Mouse (Mus musculus) spleen, adult 2 months (tissue): Measurements from ENCODE around the gene Fgf12. TPM values are rescaled to one million over a fixed set of nuclear protein-coding genes. Genes with fewer than 3 reads are reported as not detected.

Experiments used
- DNase-seq, 2 experiments: peaks; one replicate each; pipeline versions ENCODE4 v3.0.0 to v3.0.0-alpha.2; 2012 to 2021; ENCODE audit warnings: low spot score in 2 of 2, low read depth in 1 of 2
- H3K27ac ChIP-seq: fragments of 200-500 bp; 2 replicates; pipeline ENCODE4 v1.5.1; 2012; ENCODE audit warnings: low read length, inconsistent platforms; ENCODE audit not compliant: insufficient read depth
- H3K27me3 ChIP-seq: fragments of 200-500 bp; 2 replicates; pipeline ENCODE4 v1.6.1; 2012; ENCODE audit warnings: mild to moderate bottlenecking, moderate library complexity, low read length, inconsistent platforms; ENCODE audit not compliant: control insufficient read depth, insufficient read depth
- H3K36me3 ChIP-seq: fragments of 200-500 bp; 2 replicates; pipeline ENCODE4 v1.6.1; 2012; ENCODE audit warnings: mild to moderate bottlenecking, low read length, inconsistent platforms; ENCODE audit not compliant: control insufficient read depth, insufficient read depth
- H3K4me1 ChIP-seq: fragments of 200-500 bp; 2 replicates; pipeline ENCODE4 v1.6.1; 2011; ENCODE audit warnings: inconsistent platforms; ENCODE audit not compliant: control insufficient read depth, insufficient read depth, insufficient read length
- H3K4me3 ChIP-seq: fragments of 200-500 bp; 2 replicates; pipeline ENCODE4 v1.5.1; 2011; ENCODE audit warnings: mild to moderate bottlenecking, inconsistent platforms; ENCODE audit not compliant: insufficient read depth, insufficient read length; ENCODE audit errors: extremely low read depth
- CTCF ChIP-seq: fragments of 200-500 bp; IDR thresholded peaks from 2 replicates; pipeline ENCODE4 v1.5.1; 2011; ENCODE audit warnings: mild to moderate bottlenecking, inconsistent platforms; ENCODE audit not compliant: insufficient read depth, insufficient read length, insufficient replicate concordance; ENCODE audit errors: extremely low read depth
- POLR2A ChIP-seq: fragments of 200-500 bp; IDR thresholded peaks from 2 replicates; pipeline ENCODE4 v1.6.1; 2011; ENCODE audit warnings: low read depth, low read length, inconsistent platforms
- WGBS: fragments of 180-500 bp; shearing (Covaris S2); methylation state at CpG from one replicate; pipeline ENCODE4 v1.1.7; 2018; 5-methylcytosine and 5-hydroxymethylcytosine counted together
- polyA plus RNA-seq: library from polyadenylated mRNA; depleted of rRNA; stranded (reverse); fragments of >200 nt; gene quantifications from 2 replicates; pipeline ENCODE4 v1.2.3, GENCODE M21; 2012

Fgf12 gene
- polyA plus RNA-seq, 1 experiment: not detected

DNA sequence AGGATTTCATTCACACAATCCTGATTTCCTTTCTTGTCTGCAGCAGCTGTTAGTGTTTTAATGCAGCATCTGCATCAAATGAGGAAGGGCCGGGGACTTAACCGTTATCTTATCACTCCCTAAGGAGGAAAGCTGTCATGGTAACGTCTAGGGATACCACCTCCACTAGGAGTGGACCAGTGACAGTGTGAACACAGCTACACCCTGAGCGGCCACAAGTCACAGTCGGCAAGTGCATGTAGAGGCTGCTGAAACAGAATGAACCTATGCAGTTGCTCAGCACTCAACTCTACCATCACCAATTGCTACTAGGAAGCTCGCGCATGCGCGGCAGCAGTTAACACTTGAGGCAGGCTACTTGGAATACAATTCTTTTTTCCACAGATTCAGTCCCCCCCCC is 161.3 kb downstream of the Fgf12 start:
- Histone ChIP-seq H3K4me1 (no peaks in the 10 kb centered on the region), H3K36me3 (no peaks in the 10 kb centered on the region), H3K27ac (no peak overlapping the region), H3K27me3 (no peaks in the 10 kb centered on the region; the same call in 1 of the 2 replicates), H3K4me3 (no peak overlapping the region)
- TF ChIP-seq POLR2A (no peak), CTCF (no peak)
- WGBS: 80% methylated on average over 9 of the region's 9 CpGs
- DNase-seq: no peak

- H3K4me1 ChIP-seq: no peaks in the 10 kb centered on the region
- H3K36me3 ChIP-seq: no peaks in the 10 kb centered on the region
- no peak for TF ChIP-seq CTCF
- no peak for TF ChIP-seq POLR2A
- H3K27me3 ChIP-seq: no peaks in the 10 kb centered on the region
- no peak overlapping the region for H3K27ac ChIP-seq
- no peak for DNase-seq
- WGBS: 80% methylated on average over 3 of the region's 3 CpGs
- no peak overlapping the region for H3K4me3 ChIP-seq
Observed at GRCm38 (mm10) chr16:28572212-28572611, 180.7 kb downstream of the Fgf12 start.

- no peaks in the 10 kb centered on the region for H3K4me1 ChIP-seq
- 6% methylated on average over 57 of the region's 58 CpGs for WGBS
- DNase-seq: no peak
- no peak for TF ChIP-seq POLR2A
- TF ChIP-seq CTCF: no peak
- no peaks in the 10 kb centered on the region for H3K36me3 ChIP-seq
- no peak overlapping the region for H3K27ac ChIP-seq
- H3K4me3 ChIP-seq: no peak overlapping the region
- peaks cover 4% of the 10 kb centered on the region; the same call in 1 of the 2 replicates for H3K27me3 ChIP-seq
Observed at GRCm38 (mm10) chr16:28564716-28565217, 188.1 kb downstream of the Fgf12 start.

GRCm38 (mm10) chr16:28564075-28564715 is 188.7 kb downstream of the Fgf12 start:
- H3K27ac ChIP-seq: no peak overlapping the region
- peaks cover 4% of the 10 kb centered on the region; the same call in 1 of the 2 replicates for H3K27me3 ChIP-seq
- H3K36me3 ChIP-seq: no peaks in the 10 kb centered on the region
- TF ChIP-seq POLR2A: no peak
- no peak overlapping the region for H3K4me3 ChIP-seq
- WGBS: 10% methylated on average over 45 of the region's 45 CpGs
- no peaks in the 10 kb centered on the region for H3K4me1 ChIP-seq
- no peak for DNase-seq

- WGBS: 73% methylated on average over 6 of the region's 6 CpGs
- Histone ChIP-seq H3K4me1 (no peaks in the 10 kb centered on the region), H3K36me3 (no peaks in the 10 kb centered on the region), H3K27me3 (peaks cover 4% of the 10 kb centered on the region; the same call in 1 of the 2 replicates), H3K4me3 (no peak overlapping the region), H3K27ac (no peak overlapping the region)
- TF ChIP-seq POLR2A (no peak), CTCF (no peak)
- DNase-seq: no peak
Observed at GRCm38 (mm10) chr16:28562847-28563246, 190.0 kb downstream of the Fgf12 start.

DNA sequence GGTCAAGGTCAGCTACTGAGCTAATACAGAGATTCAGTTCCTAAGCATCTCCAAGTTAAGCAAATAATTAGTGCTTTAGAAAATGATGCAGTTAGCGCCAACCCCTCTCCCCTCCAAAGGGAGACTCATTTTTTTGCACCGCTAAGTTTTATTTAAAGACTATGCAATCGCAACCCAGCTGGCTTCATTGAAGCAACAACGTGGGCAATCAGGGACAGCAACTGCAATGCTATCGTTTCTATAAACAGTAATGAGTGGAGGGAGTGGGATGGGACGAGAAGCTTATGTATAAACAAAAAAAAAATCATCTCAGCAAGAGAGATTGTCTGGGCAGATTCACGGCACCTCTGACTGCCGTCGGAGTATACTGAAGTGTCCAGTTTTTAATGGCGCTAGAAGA is 197.6 kb downstream of the Fgf12 start:
- Histone ChIP-seq H3K27me3 (no peaks in the 10 kb centered on the region), H3K4me1 (no peaks in the 10 kb centered on the region), H3K4me3 (no peak overlapping the region), H3K27ac (no peak overlapping the region), H3K36me3 (no peaks in the 10 kb centered on the region)
- TF ChIP-seq POLR2A: no peak
- TF ChIP-seq CTCF: no peak
- no peak for DNase-seq
- 83% methylated on average over 10 of the region's 10 CpGs for WGBS

DNA sequence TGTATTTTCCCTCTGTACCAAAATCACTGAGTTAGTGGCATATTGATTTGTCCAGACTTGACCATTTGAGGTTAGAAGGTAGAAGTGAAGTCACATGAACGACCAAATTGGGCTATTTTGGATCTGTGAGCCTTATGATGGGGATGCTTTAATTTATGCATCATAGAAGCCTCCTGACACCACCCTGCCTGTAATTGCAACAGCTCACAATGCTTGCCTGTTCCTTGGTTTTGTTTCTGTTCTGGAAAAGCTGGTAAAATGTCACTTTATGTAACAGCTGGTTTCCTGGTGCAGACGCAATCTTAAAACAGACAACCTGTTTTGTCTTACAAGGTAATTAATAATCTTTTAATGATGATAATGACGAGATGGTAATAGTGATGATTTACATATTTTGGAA is 213.4 kb downstream of the Fgf12 start:
- TF ChIP-seq POLR2A (no peak), CTCF (no peak)
- 70% methylated on average over 3 of the region's 3 CpGs for WGBS
- no peaks in the 10 kb centered on the region for H3K4me1 ChIP-seq
- no peaks in the 10 kb centered on the region for H3K27me3 ChIP-seq
- DNase-seq: no peak
- no peak overlapping the region for H3K4me3 ChIP-seq
- H3K36me3 ChIP-seq: no peaks in the 10 kb centered on the region
- H3K27ac ChIP-seq: no peak overlapping the region
